Mouse (Mus musculus) kidney, postnatal 4 days (tissue): Measurements from ENCODE around the gene Jade2.

Source experiments
- DNase-seq, 2 experiments: peaks; one replicate each; pipeline ENCODE4 v3.0.0; 2021; ENCODE audit warnings: mixed read lengths in 2 of 2

The Jade2 gene

GRCm38 (mm10) chr11:51856616-51857080 lies 805 bp downstream of the Jade2 start:
- peak; percentile 62 to 78 for DNase-seq

- peak; percentile 77 to 87 for DNase-seq
Observed at GRCm38 (mm10) chr11:51855818-51856615, 1.4 kb downstream of the Jade2 start.

- DNase-seq = peak; percentile 87 to 92
Observed at GRCm38 (mm10) chr11:51854981-51855817, 2.3 kb downstream of the Jade2 start.

GRCm38 (mm10) chr11:51852595-51852994 lies 4.9 kb downstream of the Jade2 start:
- no peak for DNase-seq

- DNase-seq = peak; percentile 43 to 64
Observed at GRCm38 (mm10) chr11:51852091-51852521, 5.3 kb downstream of the Jade2 start.

- no peak for DNase-seq
Observed at GRCm38 (mm10) chr11:51850741-51851330, 6.6 kb downstream of the Jade2 start.

- no peak for DNase-seq
Observed at GRCm38 (mm10) chr11:51848324-51848723, 9.1 kb downstream of the Jade2 start.

- DNase-seq = no peak
Observed at GRCm38 (mm10) chr11:51847902-51848301, 9.6 kb downstream of the Jade2 start.

- no peak for DNase-seq
Observed at GRCm38 (mm10) chr11:51845981-51846883, 11.2 kb downstream of the Jade2 start.

- DNase-seq = no peak
Observed at GRCm38 (mm10) chr11:51844529-51845098, 12.8 kb downstream of the Jade2 start.

- DNase-seq = peak; percentile 64 to 65
Observed at GRCm38 (mm10) chr11:51843898-51844297, 13.6 kb downstream of the Jade2 start.

- no peak for DNase-seq
Observed at GRCm38 (mm10) chr11:51843168-51843567, 14.3 kb downstream of the Jade2 start.

GRCm38 (mm10) chr11:51841149-51841548 lies 16.3 kb downstream of the Jade2 start:
- DNase-seq = peak; percentile 65 to 79

GRCm38 (mm10) chr11:51840657-51841056 lies 16.8 kb downstream of the Jade2 start:
- DNase-seq = no peak

GRCm38 (mm10) chr11:51839973-51840372 lies 17.5 kb downstream of the Jade2 start:
- no peak for DNase-seq

GRCm38 (mm10) chr11:51839106-51839505 lies 18.3 kb downstream of the Jade2 start:
- no peak for DNase-seq

- DNase-seq = no peak
Observed at GRCm38 (mm10) chr11:51837164-51838153, 20.0 kb downstream of the Jade2 start.

GRCm38 (mm10) chr11:51836506-51836905 lies 20.9 kb downstream of the Jade2 start:
- no peak for DNase-seq

GRCm38 (mm10) chr11:51835598-51835997 lies 21.9 kb downstream of the Jade2 start:
- no peak for DNase-seq

- no peak for DNase-seq
Observed at GRCm38 (mm10) chr11:51834067-51834411, 23.4 kb downstream of the Jade2 start.
